Mouse (Mus musculus) kidney, adult 18-20 months (tissue): ENCODE data around the gene Itpk1.

Experiments
- DNase-seq: peaks from one replicate; pipeline ENCODE4 v3.0.0; 2021

Itpk1 gene

GRCm38 (mm10) chr12:102713153-102713865 is 8.6 kb upstream of the Itpk1 start:
- no peak for DNase-seq

- DNase-seq = no peak
Measured at GRCm38 (mm10) chr12:102710851-102711375, 6.2 kb upstream of the Itpk1 start.

GRCm38 (mm10) chr12:102709896-102710295 is 5.2 kb upstream of the Itpk1 start:
- no peak for DNase-seq

GRCm38 (mm10) chr12:102708220-102708619 is 3.5 kb upstream of the Itpk1 start:
- no peak for DNase-seq

GRCm38 (mm10) chr12:102706833-102707463 is 2.2 kb upstream of the Itpk1 start:
- no peak for DNase-seq

- no peak for DNase-seq
Measured at GRCm38 (mm10) chr12:102705906-102706640, 1.3 kb upstream of the Itpk1 start.

GRCm38 (mm10) chr12:102705216-102705871 is 614 bp upstream of the Itpk1 start:
- DNase-seq = peak; percentile 85

GRCm38 (mm10) chr12:102703921-102704408 is 765 bp downstream of the Itpk1 start:
- DNase-seq = no peak

- no peak for DNase-seq
Measured at GRCm38 (mm10) chr12:102703441-102703840, 1.3 kb downstream of the Itpk1 start.

GRCm38 (mm10) chr12:102703111-102703412 is 1.7 kb downstream of the Itpk1 start:
- DNase-seq = no peak

- peak; percentile 80 for DNase-seq
Measured at GRCm38 (mm10) chr12:102702356-102703110, 2.2 kb downstream of the Itpk1 start.

- no peak for DNase-seq
Measured at GRCm38 (mm10) chr12:102701691-102702207, 3.0 kb downstream of the Itpk1 start.

GRCm38 (mm10) chr12:102700453-102700852 is 4.3 kb downstream of the Itpk1 start:
- DNase-seq = no peak

GRCm38 (mm10) chr12:102699156-102699555 is 5.6 kb downstream of the Itpk1 start:
- DNase-seq = no peak

- no peak for DNase-seq
Measured at GRCm38 (mm10) chr12:102698089-102698684, 6.5 kb downstream of the Itpk1 start.

- no peak for DNase-seq
Measured at GRCm38 (mm10) chr12:102697381-102697780, 7.3 kb downstream of the Itpk1 start.

- no peak for DNase-seq
Measured at GRCm38 (mm10) chr12:102696635-102697354, 7.9 kb downstream of the Itpk1 start.

GRCm38 (mm10) chr12:102695369-102696239 is 9.1 kb downstream of the Itpk1 start:
- no peak for DNase-seq

- DNase-seq = no peak
Measured at GRCm38 (mm10) chr12:102691761-102692160, 13.0 kb downstream of the Itpk1 start.

GRCm38 (mm10) chr12:102691180-102691579 is 13.6 kb downstream of the Itpk1 start:
- DNase-seq = peak; percentile 79
